Mouse (Mus musculus): ENCODE data around the gene Zfp398.

DNA sequence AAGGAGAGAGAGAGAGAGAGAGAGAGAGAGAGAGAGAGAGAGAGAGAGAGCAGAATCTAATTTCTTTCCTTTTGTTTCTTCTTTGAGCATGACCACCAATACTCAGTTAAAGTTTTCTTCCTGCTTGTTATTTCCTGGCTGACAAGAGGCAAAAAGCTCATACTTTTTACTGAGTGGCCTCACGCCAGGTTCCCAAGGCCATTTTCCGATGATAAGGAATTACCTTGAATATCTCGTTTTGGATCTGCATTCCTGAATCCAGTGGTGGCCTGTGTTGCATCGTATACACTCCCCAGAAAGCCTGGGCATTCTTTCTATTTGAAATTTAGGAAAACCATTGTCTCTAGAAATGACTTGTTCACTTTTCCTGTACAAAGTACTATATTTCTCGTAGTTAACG is 64.0 kb downstream of the Zfp398 start:
- TF ChIP-seq MEF2A (IDR thresholded peaks at IDR 0.05; ENCODE audit: borderline replicate concordance, low read depth, low read length) (no peak), UBTF (IDR thresholded peaks at IDR 0.05; ENCODE audit: low read depth, low read length) (no peak), ZC3H11A (IDR thresholded peaks at IDR 0.05; ENCODE audit: low read depth, low read length) (no peak), CTCF (conservative IDR thresholded peaks at IDR 0.05 in 1 of 2, IDR thresholded peaks at IDR 0.05 in 1 of 2; ENCODE audit: low read depth in 2 of 2, low read length in 2 of 2) (no peak), POLR2AphosphoS2 (IDR thresholded peaks at IDR 0.05; ENCODE audit: low read depth, low read length) (no peak), MAFK (IDR thresholded peaks at IDR 0.05; ENCODE audit: insufficient replicate concordance, low read length) (no peak), ELF1 (IDR thresholded peaks at IDR 0.05; ENCODE audit: low read depth, low read length) (no peak), EP300 (IDR thresholded peaks at IDR 0.05; ENCODE audit: low read length) (no peak)

Measured in CH12.LX (cell line).